Mouse (Mus musculus): ENCODE measurements around the gene Exd2. TPM values are rescaled to one million over a fixed set of nuclear protein-coding genes. Genes with fewer than 3 reads are reported as not detected.

The Exd2 gene
- 42.0 TPM for polyA plus RNA-seq (2017; shearing (Covaris generic))

DNA sequence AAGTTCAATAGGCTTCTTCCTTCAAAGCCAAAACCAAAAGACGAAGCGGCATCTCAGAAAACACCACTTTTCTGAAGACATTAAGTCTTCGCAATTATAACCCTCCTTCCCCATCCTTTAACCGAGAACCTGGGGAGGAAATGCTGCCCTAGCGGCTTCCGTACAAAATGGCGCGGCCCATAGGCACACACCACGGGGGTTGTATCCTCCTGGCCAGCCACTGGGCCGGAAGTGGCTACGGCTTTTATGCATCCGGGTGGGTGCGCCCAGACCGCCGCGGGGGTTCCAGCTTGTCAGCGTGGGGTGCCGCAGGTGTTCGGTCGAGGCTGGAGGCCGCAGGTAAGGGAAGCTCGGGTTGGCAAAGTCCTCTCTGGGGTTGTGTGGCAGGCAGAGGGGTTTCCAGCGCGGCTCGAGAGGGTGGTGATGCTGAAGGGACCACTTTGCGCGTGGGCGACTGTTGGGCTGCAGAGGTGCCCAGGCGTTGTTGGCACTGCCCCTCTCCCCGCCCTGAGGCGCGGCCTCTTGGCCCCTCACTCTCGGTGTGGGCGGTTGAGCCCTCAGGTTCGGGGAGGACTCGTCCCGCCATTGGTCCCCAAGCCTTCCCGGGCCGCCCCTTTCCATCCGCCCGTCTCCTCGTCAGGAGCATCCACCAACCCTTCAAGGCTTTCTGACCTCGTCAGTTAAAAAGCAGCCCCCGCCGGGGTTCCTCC lies at the start of gene Exd2:
Gene Exd2 (plus strand): TSS at position 154 of the 710 bp plus-strand sequence.

DNA sequence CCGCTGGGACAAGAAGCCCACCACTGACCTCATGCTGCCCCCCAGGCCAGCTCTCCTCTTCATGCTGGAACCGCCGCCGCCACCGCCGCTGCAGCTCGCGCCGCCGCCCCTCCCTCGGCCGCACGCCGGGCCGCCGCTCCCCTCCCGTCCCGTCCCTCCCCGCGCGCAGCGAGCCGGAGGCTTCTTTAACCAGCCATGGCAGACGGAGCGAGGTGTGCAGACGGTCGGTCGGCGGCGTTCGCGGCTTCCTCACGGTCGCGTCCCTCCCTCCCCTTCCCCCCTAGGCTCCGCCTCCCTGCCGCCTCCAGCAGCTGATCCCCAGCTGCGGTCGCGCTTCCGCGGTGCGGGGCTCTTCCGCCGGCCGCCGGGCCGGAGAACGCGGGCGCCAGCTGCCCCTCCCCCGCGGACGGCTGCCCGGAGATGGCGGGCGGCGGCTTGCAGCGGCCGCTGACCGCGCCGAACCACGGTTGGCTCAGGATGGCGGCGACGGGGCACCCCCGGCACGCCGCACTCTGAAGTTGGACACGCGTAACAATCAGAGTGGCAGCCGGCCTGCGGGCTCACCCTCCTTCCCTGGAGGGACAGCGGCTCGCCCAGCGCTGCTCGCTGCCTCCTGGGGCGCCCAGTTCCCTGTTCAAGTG lies 26.4 kb upstream of the Exd2 start, which contains the start of gene Dcaf5:
Gene Dcaf5 (minus strand): TSS at position 266 of the 641 bp plus-strand sequence.

GRCm38 (mm10) chr12:80517977-80518376 lies 55.1 kb downstream of the Exd2 start, which contains the start of gene Galnt16:
Gene Galnt16, plus strand, starts transcription at chr12:80518277.

Other genes with a start within 250 kb of the Exd2 start
- gene Actn1, start 202.7 kb upstream of the Exd2 start, polyA plus RNA-seq (2017; shearing (Covaris generic)) = 23.8 TPM
- 20.7 TPM for gene Dcaf5, start 26.5 kb upstream of the Exd2 start, polyA plus RNA-seq (2017; shearing (Covaris generic))
- gene Galnt16, start 55.2 kb downstream of the Exd2 start, polyA plus RNA-seq (2017; shearing (Covaris generic)) = not detected
- 43.0 TPM for gene Slc39a9, start 180.8 kb downstream of the Exd2 start, polyA plus RNA-seq (2017; shearing (Covaris generic))
- gene Erh, start 181.2 kb downstream of the Exd2 start, polyA plus RNA-seq (2017; shearing (Covaris generic)) = 73.5 TPM
- gene Plekhd1, start 229.5 kb downstream of the Exd2 start, polyA plus RNA-seq (2017; shearing (Covaris generic)) = 0.38 TPM